Mouse (Mus musculus) brain, embryonic 14.5 days (tissue): ENCODE measurements around the gene Dlx3.

Source experiments
- CTCF ChIP-seq: fragments of 200-500 bp; IDR thresholded peaks from 2 replicates; pipeline ENCODE4 v1.5.1; 2012; ENCODE audit warnings: inconsistent platforms, mild to moderate bottlenecking, moderate library complexity, borderline replicate concordance; ENCODE audit not compliant: insufficient read depth, insufficient read length; ENCODE audit errors: extremely low read depth
- POLR2A ChIP-seq: fragments of 200-500 bp; IDR thresholded peaks from 2 replicates; pipeline ENCODE4 v1.6.1; 2012; ENCODE audit warnings: mild to moderate bottlenecking, inconsistent platforms, borderline replicate concordance; ENCODE audit not compliant: poor library complexity, insufficient read depth, insufficient read length, severe bottlenecking; ENCODE audit errors: extremely low read depth

- TF ChIP-seq CTCF (no peak), POLR2A (no peak)
Measured at GRCm38 (mm10) chr11:95139871-95140270, 20.0 kb downstream of the Dlx3 start.
